Mouse (Mus musculus) ES-Bruce4 (cell line): ENCODE measurements around the gene Hspa2. TPM values are rescaled to one million over a fixed set of nuclear protein-coding genes. Genes with fewer than 3 reads are reported as not detected.

Experiments
- H3K27ac ChIP-seq: 2 replicates; pipeline ENCODE4 v1.5.1; 2012; ENCODE audit warnings: low read length, inconsistent platforms; ENCODE audit not compliant: insufficient read depth
- H3K27me3 ChIP-seq: 2 replicates; pipeline ENCODE4 v1.6.1; 2012; ENCODE audit warnings: mild to moderate bottlenecking, low read length, inconsistent platforms; ENCODE audit not compliant: control insufficient read depth, poor library complexity, insufficient read depth, severe bottlenecking
- H3K36me3 ChIP-seq: 2 replicates; pipeline ENCODE4 v1.6.1; 2012; ENCODE audit warnings: inconsistent platforms, mild to moderate bottlenecking, low read length, moderate library complexity; ENCODE audit not compliant: control insufficient read depth, poor library complexity, insufficient read depth, severe bottlenecking
- H3K4me1 ChIP-seq: one replicate; pipeline ENCODE4 v1.8.1; 2011; ENCODE audit warnings: low read length; ENCODE audit not compliant: control insufficient read depth, insufficient read depth
- H3K4me3 ChIP-seq: 2 replicates; pipeline ENCODE4 v1.5.1; 2011; ENCODE audit warnings: low read depth, mild to moderate bottlenecking, low read length
- H3K9ac ChIP-seq: 2 replicates; pipeline ENCODE4 v1.6.1; 2012; ENCODE audit warnings: low read depth, mild to moderate bottlenecking, inconsistent platforms; ENCODE audit not compliant: poor library complexity, severe bottlenecking
- H3K9me3 ChIP-seq: replicated peaks from 2 replicates; pipeline ENCODE4 v1.6.1; 2012; ENCODE audit warnings: mild to moderate bottlenecking, low read length, inconsistent platforms; ENCODE audit not compliant: control insufficient read depth, poor library complexity, insufficient read depth, severe bottlenecking
- CTCF ChIP-seq: IDR thresholded peaks from one replicate; pipeline ENCODE4 v1.8.1; 2011; ENCODE audit warnings: low read depth, low read length
- EP300 ChIP-seq: IDR thresholded peaks from 2 replicates; pipeline ENCODE4 v1.6.1; 2011; ENCODE audit warnings: low read depth, low read length; ENCODE audit not compliant: insufficient read depth
- POLR2A ChIP-seq: IDR thresholded peaks from one replicate; pipeline ENCODE4 v1.8.1; 2011; ENCODE audit warnings: low read length; ENCODE audit not compliant: insufficient read depth
- polyA plus RNA-seq: library from polyadenylated mRNA; stranded (reverse); fragments of >200 nt; gene quantifications from 2 replicates; pipeline ENCODE4 v1.2.4, GENCODE M21; 2011; ENCODE audit warnings: low read depth; ENCODE audit not compliant: missing spikeins, insufficient read depth, insufficient read length

The Hspa2 gene
- polyA plus RNA-seq, 1 experiment: 8.7 TPM

DNA sequence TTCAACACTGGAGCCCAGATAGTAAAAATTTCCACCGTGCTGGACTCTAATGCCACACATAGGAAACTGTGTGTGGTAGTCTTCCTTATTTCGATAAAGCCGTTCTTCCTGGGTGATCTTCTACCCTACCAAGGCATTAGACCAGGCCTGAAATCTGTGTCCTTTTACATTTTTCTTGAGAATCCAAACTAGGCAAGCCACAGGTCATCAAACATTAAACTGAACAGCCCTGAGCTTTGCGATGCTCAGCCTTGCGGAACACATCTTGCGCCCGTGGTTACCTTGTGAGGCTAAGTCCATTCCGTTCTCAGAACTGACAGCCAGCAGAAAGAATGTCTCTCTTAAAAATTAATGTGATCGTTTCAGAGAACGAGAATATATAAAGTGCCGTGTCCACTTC, 42.2 kb downstream of the Hspa2 start:
- no peak overlapping the region for H3K9ac ChIP-seq
- peaks cover 19% of the 10 kb centered on the region for H3K36me3 ChIP-seq
- H3K4me3 ChIP-seq: no peak overlapping the region
- no peaks in the 10 kb centered on the region for H3K4me1 ChIP-seq
- H3K27me3 ChIP-seq: no peaks in the 10 kb centered on the region
- no peak for TF ChIP-seq POLR2A
- TF ChIP-seq EP300: no peak
- TF ChIP-seq CTCF: no peak
- H3K9me3 ChIP-seq: no peaks in the 10 kb centered on the region
- H3K27ac ChIP-seq: no peak overlapping the region

- Histone ChIP-seq H3K9ac (no peak overlapping the region), H3K9me3 (no peaks in the 10 kb centered on the region), H3K4me1 (no peaks in the 10 kb centered on the region), H3K4me3 (no peak overlapping the region), H3K27me3 (no peaks in the 10 kb centered on the region), H3K36me3 (peaks cover 19% of the 10 kb centered on the region), H3K27ac (no peak overlapping the region)
- no peak for TF ChIP-seq EP300
- no peak for TF ChIP-seq POLR2A
- TF ChIP-seq CTCF: no peak
Observed at GRCm38 (mm10) chr12:76448127-76448526, 44.2 kb downstream of the Hspa2 start.

DNA sequence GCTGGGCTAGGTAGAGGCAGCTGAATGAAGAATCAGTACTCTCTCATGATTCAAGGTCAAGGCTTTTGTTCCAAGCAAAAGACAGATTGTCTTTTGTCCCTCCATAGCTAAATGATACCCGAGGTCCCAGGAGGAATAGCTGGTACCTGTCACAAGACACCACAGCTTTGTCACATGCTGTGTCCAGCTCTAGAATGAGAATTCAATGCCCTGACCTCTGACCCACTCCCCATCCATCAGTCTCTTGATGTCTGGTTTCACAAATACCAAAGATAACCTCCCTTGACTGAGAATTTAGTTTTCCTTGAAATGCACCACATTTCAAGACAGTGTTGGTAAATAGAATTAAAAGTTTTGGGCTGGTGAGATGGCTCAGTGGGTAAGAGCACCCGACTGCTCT, 48.2 kb downstream of the Hspa2 start:
- H3K27me3 ChIP-seq: no peaks in the 10 kb centered on the region
- no peak overlapping the region for H3K27ac ChIP-seq
- no peaks in the 10 kb centered on the region for H3K9me3 ChIP-seq
- no peak overlapping the region for H3K4me3 ChIP-seq
- H3K36me3 ChIP-seq: peaks cover 19% of the 10 kb centered on the region
- no peak overlapping the region for H3K9ac ChIP-seq
- TF ChIP-seq POLR2A (no peak), EP300 (no peak), CTCF (no peak)
- H3K4me1 ChIP-seq: no peaks in the 10 kb centered on the region

Other genes starting within 250 kb of the Hspa2 start
- gene Esr2, start 226.9 kb upstream of the Hspa2 start, polyA plus RNA-seq: 0.41 and 0.49 TPM in 2 replicates
- 8.8 and 8.9 TPM in 2 replicates for gene Tex21, start 157.4 kb upstream of the Hspa2 start, polyA plus RNA-seq
- 237 and 239 TPM in 2 replicates for gene Mthfd1, start 148.9 kb upstream of the Hspa2 start, polyA plus RNA-seq
- gene Akap5, start 79.3 kb upstream of the Hspa2 start, polyA plus RNA-seq: 9.3 and 11.1 TPM in 2 replicates
- gene Zbtb25, start 34.6 kb upstream of the Hspa2 start, polyA plus RNA-seq: 23.1 and 30.8 TPM in 2 replicates
- 5.8 and 6.1 TPM in 2 replicates for gene Zbtb1, start 33.9 kb upstream of the Hspa2 start, polyA plus RNA-seq
- 1.1 and 2.1 TPM in 2 replicates for gene Ppp1r36, start 13.4 kb downstream of the Hspa2 start, polyA plus RNA-seq
- gene Plekhg3, start 126.7 kb downstream of the Hspa2 start, polyA plus RNA-seq: 25.3 and 28.5 TPM in 2 replicates